Mouse (Mus musculus) limb, embryonic 12.5 days (tissue): ENCODE measurements around the gene Il4ra. TPM values are rescaled to one million over a fixed set of nuclear protein-coding genes. Genes with fewer than 3 reads are reported as not detected.

Experiments
- ATAC-seq: fragments of 200-750 bp; cut with Nextera tagmentation; 2 replicates; pipeline ENCODE4 v1.8.0; 2017; ENCODE audit warnings: low read depth, moderate TSS enrichment; ENCODE audit not compliant: insufficient number of reproducible peaks, insufficient read depth, low FRiP score, low TSS enrichment
- H3K27ac ChIP-seq: fragments of 300-500 bp; sonication (generic); 2 replicates; pipeline ENCODE4 v1.5.1; 2016; ENCODE audit warnings: mild to moderate bottlenecking, moderate library complexity
- H3K27me3 ChIP-seq: fragments of 300-500 bp; sonication (generic); 2 replicates; pipeline ENCODE4 v1.6.1; 2016; ENCODE audit warnings: mild to moderate bottlenecking, moderate library complexity
- H3K36me3 ChIP-seq: fragments of 300-500 bp; sonication (generic); 2 replicates; pipeline ENCODE4 v1.6.1; 2016; ENCODE audit warnings: mild to moderate bottlenecking, moderate library complexity
- H3K4me1 ChIP-seq: fragments of 300-500 bp; sonication (generic); replicated peaks from 2 replicates; pipeline ENCODE4 v1.6.1; 2016
- H3K4me2 ChIP-seq: fragments of 300-500 bp; sonication (generic); 2 replicates; pipeline ENCODE4 v1.6.1; 2016; ENCODE audit warnings: mild to moderate bottlenecking, moderate library complexity
- H3K4me3 ChIP-seq: fragments of 300-500 bp; sonication (generic); replicated peaks from 2 replicates; pipeline ENCODE4 v1.5.1; 2016; ENCODE audit warnings: mild to moderate bottlenecking
- H3K9ac ChIP-seq: fragments of 300-500 bp; sonication (generic); replicated peaks from 2 replicates; pipeline ENCODE4 v1.6.1; 2016; ENCODE audit warnings: mild to moderate bottlenecking, moderate library complexity
- H3K9me3 ChIP-seq: fragments of 300-500 bp; sonication (generic); 2 replicates; pipeline ENCODE4 v1.6.1; 2016; ENCODE audit warnings: mild to moderate bottlenecking, moderate library complexity
- WGBS: fragments of 180-500 bp; shearing (Covaris S2); methylation state at CpG from one replicate; pipeline ENCODE4 v1.1.7; 2016; 5-methylcytosine and 5-hydroxymethylcytosine counted together
- polyA plus RNA-seq: library from polyadenylated mRNA; unstranded; fragments of >200 nt; fragmentation: Nextera tagmentation; extraction: Ambion mirVana; gene quantifications from 2 replicates; pipeline ENCODE4 v1.2.1, GENCODE M21; 2016

The Il4ra gene
- polyA plus RNA-seq, 1 experiment from 2014 or later, result 4.6 TPM

DNA sequence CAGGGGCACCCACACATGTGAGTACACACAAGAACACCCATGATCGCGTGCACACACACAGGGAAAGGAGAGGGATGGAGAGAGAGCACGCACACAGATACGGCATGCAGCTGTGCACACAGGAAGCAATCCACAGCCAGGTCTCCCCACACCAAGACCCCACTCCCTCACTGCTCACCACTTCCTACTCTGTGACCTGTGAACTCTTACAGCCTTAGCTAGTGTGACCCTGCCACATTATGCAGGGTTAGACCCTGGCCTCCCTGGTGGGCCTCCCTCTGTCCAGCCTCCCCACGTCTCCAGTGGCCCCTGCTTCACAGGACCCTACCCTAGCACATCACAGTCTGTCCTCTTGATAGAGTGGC is 32.1 kb downstream of the Il4ra start:
- Histone ChIP-seq H3K4me3 (no peak overlapping the region), H3K27ac (no peak overlapping the region), H3K9ac (no peak overlapping the region), H3K4me2 (no peak overlapping the region), H3K36me3 (no peaks in the 10 kb centered on the region), H3K4me1 (peaks cover 10% of the 10 kb centered on the region), H3K9me3 (peaks cover 5% of the 10 kb centered on the region; the same call in 1 of the 2 replicates), H3K27me3 (no peaks in the 10 kb centered on the region)
- ATAC-seq, result no peak
- WGBS, result 88% methylated on average over 5 of the region's 5 CpGs

DNA sequence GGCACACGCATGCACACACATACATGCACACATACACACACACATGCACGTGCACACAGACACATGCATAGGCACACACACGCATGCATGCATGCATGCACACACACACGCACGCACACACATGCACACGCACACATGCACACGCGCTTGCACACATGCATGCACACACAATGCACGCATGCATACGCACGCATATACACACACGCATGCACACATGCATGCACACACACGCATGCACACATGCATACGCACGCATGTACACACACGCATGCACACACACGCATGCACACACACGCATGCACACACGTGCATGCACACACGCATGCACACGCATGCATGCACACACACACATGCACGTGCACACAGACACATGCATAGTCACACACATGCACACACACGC is 34.4 kb downstream of the Il4ra start:
- Histone ChIP-seq H3K9ac (no peak overlapping the region), H3K4me3 (no peak overlapping the region), H3K9me3 (peaks cover 5% of the 10 kb centered on the region; the same call in 1 of the 2 replicates), H3K27ac (no peak overlapping the region), H3K27me3 (no peaks in the 10 kb centered on the region), H3K4me2 (no peak overlapping the region), H3K4me1 (no peaks in the 10 kb centered on the region), H3K36me3 (no peaks in the 10 kb centered on the region)
- 97% methylated on average over 23 of the region's 23 CpGs for WGBS
- ATAC-seq, result no peak

DNA sequence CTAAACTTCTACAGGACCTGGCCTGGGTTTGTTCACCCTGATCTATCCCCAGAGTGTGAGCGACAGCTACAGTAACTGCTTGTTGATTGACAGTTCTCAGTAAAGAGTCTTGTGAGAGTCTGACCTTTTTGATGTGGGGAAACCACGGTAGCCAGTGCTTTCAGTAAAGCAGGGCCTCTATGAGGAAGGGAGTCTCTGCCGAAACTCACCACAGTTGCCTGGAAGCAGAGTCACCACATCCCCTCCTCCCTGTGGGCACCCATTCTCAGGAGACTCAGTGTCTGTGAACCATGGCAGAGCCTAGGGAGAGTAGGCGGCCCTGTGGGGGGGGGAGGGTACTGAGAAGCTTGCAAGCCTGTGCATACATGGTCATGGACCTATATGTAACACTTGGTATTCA is 36.8 kb downstream of the Il4ra start:
- WGBS, result 74% methylated on average over 4 of the region's 4 CpGs
- no peak overlapping the region for H3K4me3 ChIP-seq
- no peak for ATAC-seq
- H3K4me1 ChIP-seq, result no peaks in the 10 kb centered on the region
- H3K4me2 ChIP-seq, result no peak overlapping the region
- no peaks in the 10 kb centered on the region for H3K27me3 ChIP-seq
- H3K9ac ChIP-seq, result no peak overlapping the region
- no peaks in the 10 kb centered on the region for H3K36me3 ChIP-seq
- H3K27ac ChIP-seq, result no peak overlapping the region
- H3K9me3 ChIP-seq, result peaks cover 5% of the 10 kb centered on the region; the same call in 1 of the 2 replicates

DNA sequence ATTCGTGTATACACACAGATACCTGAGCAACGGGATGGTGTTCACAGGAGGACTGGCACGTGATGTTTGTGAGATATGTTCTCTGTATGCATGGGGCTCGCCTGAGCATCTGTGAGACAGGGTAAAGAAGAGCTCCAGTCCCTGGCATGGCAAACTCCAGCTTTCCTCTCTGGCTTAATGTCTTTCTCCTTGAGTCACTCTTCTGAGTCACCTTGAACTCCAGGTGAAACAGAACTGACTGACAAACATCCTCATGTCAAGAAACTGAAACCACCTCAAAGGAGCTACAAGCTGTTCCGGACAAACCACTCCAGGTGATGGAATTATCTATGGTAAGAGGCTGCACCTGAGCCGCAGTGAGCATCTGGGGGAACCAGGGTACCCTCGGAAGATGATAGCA is 38.0 kb downstream of the Il4ra start:
- 88% methylated on average over 7 of the region's 7 CpGs for WGBS
- Histone ChIP-seq H3K4me2 (no peak overlapping the region), H3K27ac (no peak overlapping the region)

DNA sequence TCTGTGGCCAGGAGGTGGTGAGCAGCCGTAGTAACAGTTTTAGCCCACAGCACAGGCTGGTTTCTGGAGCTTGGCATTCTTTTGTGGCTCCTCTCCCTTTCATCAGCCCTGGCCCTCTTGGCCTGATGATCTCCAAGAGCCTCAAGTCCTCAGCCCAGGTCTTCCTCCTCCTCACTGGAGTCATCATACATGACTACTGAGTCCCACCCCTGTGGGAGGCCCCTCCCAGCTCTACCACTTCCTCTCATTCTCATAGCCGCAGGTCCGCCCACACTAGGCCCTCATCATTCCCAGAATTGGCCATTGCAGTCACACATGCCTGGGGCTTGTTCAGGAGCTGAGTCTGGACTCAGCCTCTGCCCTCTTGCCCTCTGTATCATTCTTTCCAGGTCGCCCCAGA is 41.9 kb downstream of the Il4ra start:
- WGBS, result 84% methylated on average over 4 of the region's 4 CpGs
- ATAC-seq, result no peak

More for the DNA sequence above, 38.0 kb downstream of the Il4ra start:
- Histone ChIP-seq H3K36me3 (no peaks in the 10 kb centered on the region), H3K9me3 (peaks cover 5% of the 10 kb centered on the region; the same call in 1 of the 2 replicates), H3K27me3 (no peaks in the 10 kb centered on the region), H3K4me1 (no peaks in the 10 kb centered on the region), H3K4me3 (no peak overlapping the region), H3K9ac (no peak overlapping the region)
- no peak for ATAC-seq

DNA sequence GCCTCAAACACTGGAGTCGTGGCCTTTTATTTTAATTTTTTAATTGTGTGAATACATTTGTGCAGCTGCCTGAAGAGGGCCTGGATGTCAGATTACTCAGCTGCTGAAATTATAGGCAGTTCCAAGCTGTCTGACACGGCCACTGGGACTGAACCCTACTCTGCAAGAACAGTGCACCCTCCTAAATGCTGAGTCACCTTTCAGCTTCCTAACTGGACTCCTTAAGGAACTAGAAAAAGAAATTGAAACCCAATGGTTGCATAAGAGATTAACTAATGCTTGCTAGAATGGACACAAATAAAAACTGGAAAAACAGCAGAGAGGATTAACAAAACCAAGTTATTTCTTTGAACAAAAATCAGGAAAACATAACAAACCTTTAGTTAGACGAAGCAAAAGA is 44.5 kb downstream of the Il4ra start:
- Histone ChIP-seq H3K27ac (no peak overlapping the region), H3K4me2 (no peak overlapping the region), H3K27me3 (no peaks in the 10 kb centered on the region), H3K4me1 (no peaks in the 10 kb centered on the region), H3K9me3 (no peaks in the 10 kb centered on the region), H3K4me3 (no peak overlapping the region), H3K36me3 (no peaks in the 10 kb centered on the region), H3K9ac (no peak overlapping the region)
- 75% methylated on average over 3 of the region's 3 CpGs for WGBS
- ATAC-seq, result no peak

More for the DNA sequence above, 41.9 kb downstream of the Il4ra start:
- Histone ChIP-seq H3K27ac (no peak overlapping the region), H3K4me3 (no peak overlapping the region), H3K9ac (no peak overlapping the region), H3K4me2 (no peak overlapping the region), H3K4me1 (no peaks in the 10 kb centered on the region), H3K27me3 (no peaks in the 10 kb centered on the region), H3K9me3 (no peaks in the 10 kb centered on the region), H3K36me3 (no peaks in the 10 kb centered on the region)

DNA sequence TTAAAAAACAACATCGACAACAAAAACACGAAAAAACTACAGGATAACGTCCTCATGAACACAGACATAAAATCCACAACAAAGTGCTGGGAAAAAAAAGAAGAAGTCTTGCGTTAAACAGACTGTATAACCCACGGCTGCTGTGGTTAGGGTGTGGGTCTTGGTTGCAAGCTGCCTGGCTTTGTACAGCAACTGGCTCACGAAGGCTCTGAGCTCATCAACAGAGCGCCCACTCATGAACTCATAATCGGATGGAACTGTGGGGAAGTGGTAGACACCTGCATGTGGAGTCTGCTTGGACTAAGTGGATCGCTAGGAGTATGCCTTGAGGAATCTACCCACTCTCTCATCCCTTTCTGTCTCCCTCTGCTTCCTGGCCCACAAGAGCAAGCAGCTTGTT is 45.2 kb downstream of the Il4ra start:
- H3K9me3 ChIP-seq, result no peaks in the 10 kb centered on the region
- WGBS, result 89% methylated on average over 9 of the region's 9 CpGs
- no peak for ATAC-seq

DNA sequence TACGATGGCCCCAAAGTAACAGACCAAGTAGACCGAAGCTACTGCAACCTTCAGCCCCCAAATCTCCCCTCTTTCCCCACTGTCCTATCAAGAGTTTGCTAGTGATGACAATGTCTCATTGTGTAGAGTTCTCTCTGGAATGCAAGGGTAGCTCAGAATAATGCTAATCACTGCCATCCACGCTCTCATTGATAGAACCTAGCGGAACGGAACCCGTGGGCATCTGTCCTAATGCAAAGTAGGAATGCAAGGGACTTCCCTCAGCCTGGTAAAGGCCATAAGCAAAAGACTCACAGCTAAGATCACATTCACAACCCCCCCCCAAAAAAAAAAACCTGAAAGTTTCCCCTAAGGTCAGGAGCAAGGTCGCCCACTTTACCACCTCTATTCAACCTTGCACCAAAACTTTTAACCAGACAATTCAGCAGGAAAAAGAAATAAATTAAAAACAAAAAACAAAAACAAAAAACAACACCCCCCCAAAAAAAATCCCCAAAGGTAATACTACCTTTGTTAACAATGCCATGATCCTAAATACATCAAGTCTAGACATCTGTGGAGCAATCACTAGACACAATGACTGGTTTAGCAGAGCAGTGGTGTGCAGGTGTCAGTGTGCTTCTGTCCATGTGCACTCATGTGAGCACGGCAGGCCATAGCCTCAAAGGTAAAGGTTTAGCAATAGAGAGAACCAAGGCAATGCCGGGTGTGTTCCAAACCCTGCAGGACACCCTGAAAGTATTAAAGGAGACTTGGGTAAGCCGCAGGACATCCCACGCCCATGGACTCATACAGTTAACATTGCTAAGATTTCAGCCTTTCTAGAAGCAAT is 45.8 kb downstream of the Il4ra start:
- H3K4me1 ChIP-seq, result no peaks in the 10 kb centered on the region
- H3K36me3 ChIP-seq, result no peaks in the 10 kb centered on the region
- H3K4me3 ChIP-seq, result no peak overlapping the region
- no peak overlapping the region for H3K4me2 ChIP-seq
- no peaks in the 10 kb centered on the region for H3K27me3 ChIP-seq
- H3K27ac ChIP-seq, result no peak overlapping the region
- no peak overlapping the region for H3K9ac ChIP-seq
- no peaks in the 10 kb centered on the region for H3K9me3 ChIP-seq
- 90% methylated on average over 11 of the region's 11 CpGs for WGBS
- ATAC-seq, result no peak

More for the DNA sequence above, 45.2 kb downstream of the Il4ra start:
- Histone ChIP-seq H3K4me1 (no peaks in the 10 kb centered on the region), H3K4me2 (no peak overlapping the region), H3K9ac (no peak overlapping the region), H3K27me3 (no peaks in the 10 kb centered on the region), H3K4me3 (no peak overlapping the region), H3K36me3 (no peaks in the 10 kb centered on the region), H3K27ac (no peak overlapping the region)

DNA sequence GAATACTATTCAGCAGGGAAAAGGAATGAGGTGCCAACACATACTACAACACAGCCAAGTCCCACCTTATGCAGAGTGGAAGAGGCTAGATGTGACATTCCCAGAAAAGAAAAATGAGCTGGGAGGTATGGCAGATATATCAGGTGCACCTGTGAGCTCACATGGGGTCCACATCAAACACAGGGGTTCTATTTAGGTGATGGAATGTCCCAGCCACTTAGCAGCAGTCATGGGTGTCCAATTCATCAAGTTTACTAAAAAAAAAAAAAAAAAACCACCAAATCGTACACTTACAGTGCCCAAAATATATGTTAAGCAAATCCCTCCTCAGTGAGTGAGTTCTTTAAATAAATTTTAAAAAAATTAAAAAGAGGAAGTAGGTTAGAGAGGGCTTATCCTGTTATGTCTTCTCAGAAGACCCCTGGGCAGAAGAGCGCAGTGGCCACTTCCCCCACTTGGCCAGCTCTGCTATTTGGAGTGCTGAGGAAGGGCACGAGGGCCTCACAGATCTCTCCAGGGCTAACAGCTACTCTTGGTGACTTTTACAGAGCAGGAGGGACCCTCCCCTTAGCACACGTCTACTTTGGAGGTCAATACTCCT is 47.6 kb downstream of the Il4ra start:
- Histone ChIP-seq H3K9me3 (no peaks in the 10 kb centered on the region), H3K4me2 (no peak overlapping the region), H3K9ac (no peak overlapping the region), H3K27ac (no peak overlapping the region), H3K27me3 (no peaks in the 10 kb centered on the region; the same call in 1 of the 2 replicates), H3K4me3 (no peak overlapping the region), H3K36me3 (no peaks in the 10 kb centered on the region), H3K4me1 (no peaks in the 10 kb centered on the region)
- 62% methylated on average over 4 of the region's 4 CpGs for WGBS
- ATAC-seq, result no peak

DNA sequence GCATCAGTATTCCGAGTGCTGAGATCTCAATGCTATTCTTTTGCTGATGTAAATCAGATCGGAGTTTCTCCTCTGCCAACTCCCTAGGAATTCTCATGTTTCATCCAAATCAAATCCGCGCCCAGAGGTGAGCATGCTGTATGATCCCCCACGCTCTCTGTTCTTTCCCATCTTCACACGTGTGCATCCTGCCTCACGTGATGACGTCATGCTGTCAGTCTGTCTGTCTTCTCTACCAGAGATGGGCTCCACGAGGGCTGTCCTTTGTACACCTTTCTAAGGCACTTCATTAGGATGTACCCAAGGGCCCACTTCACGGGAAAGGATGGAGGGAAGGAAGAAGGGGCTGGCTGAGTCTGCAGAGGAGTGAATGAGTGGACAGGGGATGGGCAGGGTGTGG is 48.2 kb downstream of the Il4ra start:
- Histone ChIP-seq H3K4me2 (no peak overlapping the region), H3K27ac (no peak overlapping the region), H3K36me3 (no peaks in the 10 kb centered on the region), H3K27me3 (no peaks in the 10 kb centered on the region; the same call in 1 of the 2 replicates), H3K9me3 (no peaks in the 10 kb centered on the region), H3K4me3 (no peak overlapping the region), H3K4me1 (no peaks in the 10 kb centered on the region), H3K9ac (no peak overlapping the region)
- ATAC-seq, result no peak
- 80% methylated on average over 10 of the region's 10 CpGs for WGBS

DNA sequence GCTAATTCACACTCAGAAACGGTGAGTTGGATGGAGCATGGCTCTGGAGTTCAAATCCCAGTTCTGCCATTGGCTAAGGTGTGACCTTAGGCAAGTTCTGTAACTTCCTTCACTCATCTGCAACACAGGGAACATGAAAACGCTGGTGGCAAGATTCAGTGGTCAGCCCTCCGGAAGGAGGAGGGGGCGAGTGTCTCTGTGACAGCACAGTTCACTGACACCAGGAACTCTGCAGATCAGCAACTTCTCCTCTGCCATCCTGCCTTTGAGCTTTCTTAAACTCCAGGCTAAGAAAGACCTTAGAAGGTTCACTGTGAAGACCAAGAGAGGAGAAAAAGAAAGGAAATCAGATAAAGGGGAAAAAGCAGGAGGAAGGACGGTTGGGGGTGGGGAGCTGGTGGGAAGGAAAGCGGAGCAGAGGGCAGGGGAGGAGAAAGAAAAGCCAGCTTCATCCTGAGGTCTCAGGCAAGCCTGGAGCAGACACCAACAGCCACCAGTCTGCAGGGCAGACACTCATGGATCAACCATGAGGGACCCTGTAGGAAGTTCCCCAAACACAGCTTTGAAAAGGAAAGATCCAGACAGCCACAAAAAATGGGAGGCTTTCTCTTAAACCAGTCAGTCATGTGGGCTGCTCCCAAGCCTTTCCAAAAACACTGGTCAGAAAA is 48.8 kb downstream of the Il4ra start:
- Histone ChIP-seq H3K4me1 (no peaks in the 10 kb centered on the region), H3K9me3 (no peaks in the 10 kb centered on the region), H3K4me2 (no peak overlapping the region), H3K9ac (no peak overlapping the region), H3K27me3 (no peaks in the 10 kb centered on the region; the same call in 1 of the 2 replicates), H3K36me3 (no peaks in the 10 kb centered on the region), H3K4me3 (no peak overlapping the region), H3K27ac (no peak overlapping the region)
- 42% methylated on average over 6 of the region's 6 CpGs for WGBS
- ATAC-seq, result no peak
